Mouse (Mus musculus) ES-Bruce4 (cell line): ENCODE results near the gene Slc37a4. TPM values are rescaled to one million over a fixed set of nuclear protein-coding genes. Genes with fewer than 3 reads are reported as not detected.
"Not testable (repeated sequence)": the region's sequence is repeated elsewhere in the genome, so short reads cannot be mapped to it uniquely, and the experiment has no call there.

Experiments used
- H3K27ac ChIP-seq: 2 replicates; pipeline ENCODE4 v1.5.1; 2012; ENCODE audit warnings: low read length, inconsistent platforms; ENCODE audit not compliant: insufficient read depth
- H3K27me3 ChIP-seq: 2 replicates; pipeline ENCODE4 v1.6.1; 2012; ENCODE audit warnings: mild to moderate bottlenecking, low read length, inconsistent platforms; ENCODE audit not compliant: control insufficient read depth, poor library complexity, insufficient read depth, severe bottlenecking
- H3K36me3 ChIP-seq: 2 replicates; pipeline ENCODE4 v1.6.1; 2012; ENCODE audit warnings: inconsistent platforms, mild to moderate bottlenecking, low read length, moderate library complexity; ENCODE audit not compliant: control insufficient read depth, poor library complexity, insufficient read depth, severe bottlenecking
- H3K4me1 ChIP-seq: one replicate; pipeline ENCODE4 v1.8.1; 2011; ENCODE audit warnings: low read length; ENCODE audit not compliant: control insufficient read depth, insufficient read depth
- H3K4me3 ChIP-seq: 2 replicates; pipeline ENCODE4 v1.5.1; 2011; ENCODE audit warnings: low read depth, mild to moderate bottlenecking, low read length
- H3K9ac ChIP-seq: 2 replicates; pipeline ENCODE4 v1.6.1; 2012; ENCODE audit warnings: low read depth, mild to moderate bottlenecking, inconsistent platforms; ENCODE audit not compliant: poor library complexity, severe bottlenecking
- H3K9me3 ChIP-seq: replicated peaks from 2 replicates; pipeline ENCODE4 v1.6.1; 2012; ENCODE audit warnings: mild to moderate bottlenecking, low read length, inconsistent platforms; ENCODE audit not compliant: control insufficient read depth, poor library complexity, insufficient read depth, severe bottlenecking
- CTCF ChIP-seq: IDR thresholded peaks from one replicate; pipeline ENCODE4 v1.8.1; 2011; ENCODE audit warnings: low read depth, low read length
- EP300 ChIP-seq: IDR thresholded peaks from 2 replicates; pipeline ENCODE4 v1.6.1; 2011; ENCODE audit warnings: low read depth, low read length; ENCODE audit not compliant: insufficient read depth
- POLR2A ChIP-seq: IDR thresholded peaks from one replicate; pipeline ENCODE4 v1.8.1; 2011; ENCODE audit warnings: low read length; ENCODE audit not compliant: insufficient read depth
- polyA plus RNA-seq: library from polyadenylated mRNA; stranded (reverse); fragments of >200 nt; gene quantifications from 2 replicates; pipeline ENCODE4 v1.2.4, GENCODE M21; 2011; ENCODE audit warnings: low read depth; ENCODE audit not compliant: missing spikeins, insufficient read depth, insufficient read length

Slc37a4 gene
- polyA plus RNA-seq, 1 experiment = 7.7 TPM

- Histone ChIP-seq H3K27me3 (no peaks in the 10 kb centered on the region), H3K4me3 (no peak overlapping the region), H3K9me3 (peaks cover 8% of the 10 kb centered on the region), H3K9ac (no peak overlapping the region), H3K36me3 (no peaks in the 10 kb centered on the region), H3K27ac (0 out of 2 replicates have a peak overlapping the region, but pooled peaks have one; percentile 21), H3K4me1 (peaks cover 2% of the 10 kb centered on the region)
- TF ChIP-seq EP300 (no peak), CTCF (no peak), POLR2A (no peak)
Observed at GRCm38 (mm10) chr9:44376141-44376540, 20.5 kb upstream of the Slc37a4 start.

- not testable (repeated sequence) for H3K9me3 ChIP-seq, H3K27me3 ChIP-seq, H3K9ac ChIP-seq, H3K27ac ChIP-seq, H3K4me1 ChIP-seq, H3K4me3 ChIP-seq
- peaks cover 12% of the 10 kb centered on the region for H3K36me3 ChIP-seq
Observed at GRCm38 (mm10) chr9:44377335-44377734, 19.3 kb upstream of the Slc37a4 start.

- TF ChIP-seq POLR2A = no peak
- TF ChIP-seq EP300 = no peak
- no peak for TF ChIP-seq CTCF
- Histone ChIP-seq H3K4me1 (peaks cover 2% of the 10 kb centered on the region), H3K27me3 (no peaks in the 10 kb centered on the region), H3K27ac (no peak overlapping the region), H3K4me3 (peak overlapping the region; percentile 92), H3K9me3 (peaks cover 5% of the 10 kb centered on the region), H3K36me3 (peaks cover 21% of the 10 kb centered on the region), H3K9ac (peak overlapping the region; percentile 92)
Observed at GRCm38 (mm10) chr9:44378153-44378730, 18.4 kb upstream of the Slc37a4 start.

- Histone ChIP-seq H3K9me3 (peaks cover 5% of the 10 kb centered on the region), H3K27ac (peak within 1 kb of the TSS; percentile 79), H3K4me1 (peaks cover 2% of the 10 kb centered on the region), H3K36me3 (peaks cover 27% of the 10 kb centered on the region), H3K4me3 (peak within 1 kb of the TSS; percentile 92), H3K27me3 (no peaks in the 10 kb centered on the region), H3K9ac (peak within 1 kb of the TSS; percentile 92)
- peak; percentile 79 for TF ChIP-seq POLR2A
- TF ChIP-seq CTCF = no peak
- TF ChIP-seq EP300 = 0 out of 2 replicates have a peak, but pooled peaks have one; percentile 40
Observed at GRCm38 (mm10) chr9:44379054-44379834, 17.4 kb upstream of the Slc37a4 start, which contains the start of gene Hyou1. Gene Hyou1, plus strand, starts transcription at chr9:44379490.

- peaks cover 5% of the 10 kb centered on the region for H3K9me3 ChIP-seq
- peak overlapping the region; percentile 76 for H3K4me3 ChIP-seq
- peak overlapping the region; percentile 77 for H3K9ac ChIP-seq
- no peaks in the 10 kb centered on the region for H3K27me3 ChIP-seq
- H3K36me3 ChIP-seq = peaks cover 29% of the 10 kb centered on the region
- TF ChIP-seq EP300 = no peak
- no peak for TF ChIP-seq CTCF
- TF ChIP-seq POLR2A = no peak
- H3K4me1 ChIP-seq = peaks cover 2% of the 10 kb centered on the region
- H3K27ac ChIP-seq = no peak overlapping the region
Observed at GRCm38 (mm10) chr9:44379862-44380261, 16.8 kb upstream of the Slc37a4 start.

GRCm38 (mm10) chr9:44384596-44384995 lies 12.1 kb upstream of the Slc37a4 start:
- no peak overlapping the region for H3K4me3 ChIP-seq
- peaks cover 74% of the 10 kb centered on the region for H3K36me3 ChIP-seq
- H3K27ac ChIP-seq = no peak overlapping the region
- H3K9me3 ChIP-seq = no peaks in the 10 kb centered on the region
- peaks cover 2% of the 10 kb centered on the region for H3K4me1 ChIP-seq
- TF ChIP-seq EP300 = no peak
- TF ChIP-seq POLR2A = no peak
- no peak for TF ChIP-seq CTCF
- H3K9ac ChIP-seq = no peak overlapping the region
- no peaks in the 10 kb centered on the region for H3K27me3 ChIP-seq
